Mouse (Mus musculus): ENCODE measurements around the gene Tbc1d1.

Gene Tbc1d1

DNA sequence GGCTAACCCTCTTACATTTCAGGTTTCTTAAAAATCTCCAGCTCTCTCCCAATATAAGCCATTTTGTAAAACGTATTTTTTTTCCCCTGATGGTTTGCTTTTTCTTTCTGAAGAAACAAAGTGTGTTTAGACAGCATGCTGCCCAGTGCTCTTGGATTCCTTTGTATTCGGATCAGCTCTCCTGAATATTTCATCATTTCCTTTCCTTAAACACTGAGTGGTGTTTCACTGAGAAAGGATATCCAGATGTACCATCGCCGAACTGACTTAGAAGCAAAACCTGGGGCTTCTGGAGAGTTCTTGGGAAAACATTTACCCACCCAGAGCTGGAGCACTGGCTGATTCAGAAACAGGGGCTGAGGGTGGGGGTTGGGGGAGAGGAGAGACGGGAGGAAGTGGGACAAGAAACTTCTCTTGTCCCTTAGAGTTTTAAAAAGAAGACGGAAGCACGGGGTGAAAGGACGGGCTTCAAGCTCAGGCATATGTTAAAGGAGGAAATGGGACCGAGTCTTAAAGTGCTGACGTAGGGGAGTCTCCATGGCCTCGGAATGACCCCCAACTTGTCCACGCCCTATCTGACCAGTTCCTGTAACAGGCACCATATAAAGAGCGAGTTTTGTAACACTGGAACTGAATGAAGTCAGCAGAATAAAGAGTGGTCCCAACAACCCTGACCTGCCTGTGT, 222.6 kb downstream of the Tbc1d1 start:
- in situ Hi-C loops (cut with MboI, MseI), result no loop called here

DNA sequence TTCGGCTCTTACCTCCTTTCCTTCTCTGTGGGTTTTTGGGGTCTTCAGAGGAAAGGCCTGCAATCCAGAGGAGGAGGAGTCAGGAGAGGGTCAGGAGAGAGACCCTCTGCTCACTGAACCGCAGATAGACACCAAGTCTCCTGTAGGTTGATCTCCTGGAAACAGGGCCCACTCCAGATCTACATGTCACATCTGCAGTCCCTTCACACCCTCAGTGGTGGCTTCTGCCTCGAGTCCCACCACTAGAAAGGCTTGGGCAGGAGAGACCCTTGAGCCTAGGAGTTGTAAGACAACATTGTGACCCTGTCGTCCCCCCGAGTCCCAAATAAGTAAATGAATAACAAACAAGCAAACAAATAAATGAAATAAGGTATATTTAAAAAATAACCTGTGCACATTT, 223.7 kb downstream of the Tbc1d1 start:
- in situ Hi-C loops (cut with MboI, MseI), result loop anchor here (5.0 to 10.0 kb wide), 2 partner anchors 125 to 432 kb away; no protein-coding TSS in a partner anchor

DNA sequence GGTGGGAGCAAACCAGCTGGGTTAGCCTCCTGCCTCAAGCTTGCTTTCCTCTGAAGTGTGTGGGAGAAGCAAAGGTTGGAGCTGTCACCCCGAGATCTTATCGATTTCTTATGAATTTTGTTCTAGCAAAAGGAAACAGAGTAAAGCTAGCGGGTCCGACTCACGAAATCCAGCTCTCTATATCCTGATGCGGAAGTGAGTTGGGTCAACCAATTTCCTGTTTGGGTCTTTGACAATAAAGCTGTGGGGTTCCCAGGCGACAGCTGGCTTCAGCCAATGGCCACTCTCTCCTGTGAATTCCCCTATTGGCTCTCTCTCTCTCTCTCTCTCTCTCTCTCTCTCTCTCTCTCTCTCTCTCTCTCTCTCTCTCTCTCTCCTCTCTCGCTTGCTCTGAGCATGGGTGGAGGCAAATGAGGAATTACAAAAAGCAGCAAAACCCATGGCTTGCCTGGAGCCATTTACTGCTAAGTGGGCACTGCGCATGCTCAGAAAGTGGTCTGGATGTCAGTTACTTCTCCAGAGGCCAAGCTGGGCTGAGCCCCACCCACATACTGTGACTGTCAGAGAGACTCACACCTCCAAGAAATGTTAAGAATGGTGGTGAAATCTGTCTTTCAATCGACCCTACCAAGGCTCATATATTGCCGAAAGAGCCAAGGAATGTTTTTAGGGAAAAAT, 224.7 kb downstream of the Tbc1d1 start:
- in situ Hi-C loops (cut with MboI, MseI), result loop anchor here (5.0 to 10.0 kb wide), 2 partner anchors 124 to 431 kb away; no protein-coding TSS in a partner anchor

DNA sequence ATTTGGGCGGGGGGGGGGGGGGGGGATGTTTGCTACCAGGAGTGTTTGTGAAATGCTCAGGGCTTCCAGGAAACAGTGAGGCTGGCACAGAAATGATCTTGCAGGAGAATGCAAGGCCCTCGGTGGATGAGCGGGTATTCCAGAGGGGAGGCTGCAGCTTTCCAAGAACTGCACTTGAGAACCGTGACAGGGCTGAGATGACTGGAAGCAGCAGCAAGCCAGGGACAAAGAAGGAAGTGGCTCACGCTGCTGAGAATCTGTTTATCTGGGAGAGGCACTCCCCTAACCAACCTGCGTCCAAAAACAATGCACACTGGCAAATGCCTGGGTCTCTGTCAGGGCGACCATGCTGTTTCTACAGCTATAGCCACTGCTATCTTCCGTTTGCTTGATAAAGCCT, 225.4 kb downstream of the Tbc1d1 start:
- in situ Hi-C loops (cut with MboI, MseI), result loop anchor here (5.0 to 10.0 kb wide), 2 partner anchors 123 to 431 kb away; no protein-coding TSS in a partner anchor

DNA sequence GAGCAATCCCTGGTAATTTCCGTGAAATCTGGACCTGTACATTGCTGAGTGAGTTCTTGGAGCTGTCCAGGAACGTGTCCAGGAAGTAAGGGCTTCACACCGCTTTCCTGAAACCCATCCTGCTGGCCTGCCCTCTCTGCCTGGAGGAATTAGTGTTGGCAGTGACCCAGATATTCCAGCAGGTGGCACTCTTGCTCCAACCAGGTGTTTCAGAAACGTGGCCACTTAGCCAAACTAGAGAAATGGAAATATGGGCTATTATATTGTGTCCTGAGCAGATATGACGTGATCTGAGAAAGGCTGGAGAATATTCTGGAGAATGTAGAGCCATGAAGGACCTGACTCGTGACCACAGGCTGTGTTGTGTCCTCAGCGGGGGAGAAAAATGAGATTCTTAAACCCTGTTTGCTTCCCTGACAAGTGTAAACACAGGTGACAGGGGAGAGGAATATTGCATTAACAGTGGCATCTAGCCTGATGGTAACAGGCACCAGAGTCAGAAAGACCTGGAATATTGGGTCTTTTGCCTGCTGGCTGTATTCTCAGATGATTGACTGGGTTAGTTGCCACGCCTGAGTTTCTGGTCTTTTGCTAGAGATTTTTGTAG, 226.4 kb downstream of the Tbc1d1 start:
- in situ Hi-C loops (cut with MboI, MseI), result loop anchor here (5.0 to 10.0 kb wide), 2 partner anchors 122 to 430 kb away; no protein-coding TSS in a partner anchor

DNA sequence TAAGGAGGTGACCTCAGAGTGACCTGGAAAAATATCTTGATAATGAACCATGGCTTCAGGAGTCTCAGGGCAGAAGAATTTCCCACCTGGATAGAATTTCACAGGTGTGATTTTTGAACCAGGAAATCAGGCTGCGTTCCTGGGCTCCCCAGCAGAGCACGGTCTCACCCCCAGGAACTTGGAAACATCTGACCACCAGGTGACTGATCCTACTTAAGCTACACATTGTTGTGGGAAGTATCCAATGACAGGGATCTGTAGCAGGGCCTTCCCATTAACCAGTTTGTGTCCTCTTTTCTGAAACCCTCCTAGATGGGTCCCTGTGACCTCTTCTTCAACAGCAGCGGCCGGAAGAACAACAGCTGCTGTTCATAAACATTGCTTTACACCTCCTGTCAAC, 227.1 kb downstream of the Tbc1d1 start:
- in situ Hi-C loops (cut with MboI, MseI), result loop anchor here (5.0 to 10.0 kb wide), 2 partner anchors 122 to 429 kb away; no protein-coding TSS in a partner anchor

DNA sequence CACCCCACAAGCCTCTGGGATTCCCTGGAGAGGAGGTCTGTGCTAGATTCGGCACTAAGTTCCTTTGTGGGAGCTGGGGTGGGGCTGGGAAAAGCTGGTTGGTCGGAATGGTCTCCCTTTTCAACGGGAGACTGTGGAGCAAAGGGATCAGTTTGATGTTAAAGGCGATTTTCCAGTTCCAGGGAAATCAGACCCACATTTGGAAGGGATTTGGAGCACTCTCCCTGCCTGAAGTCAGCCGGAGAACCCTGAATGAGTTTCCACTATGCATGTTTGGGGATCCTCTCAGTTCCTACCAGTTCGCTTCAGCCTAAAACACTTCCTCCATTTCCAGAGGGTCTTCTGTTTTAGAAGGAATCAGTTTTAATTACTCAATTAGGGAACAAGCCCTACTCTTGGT, 228.4 kb downstream of the Tbc1d1 start:
- in situ Hi-C loops (cut with MboI, MseI), result loop anchor here (5.0 to 10.0 kb wide), 2 partner anchors 120 to 428 kb away; no protein-coding TSS in a partner anchor

DNA sequence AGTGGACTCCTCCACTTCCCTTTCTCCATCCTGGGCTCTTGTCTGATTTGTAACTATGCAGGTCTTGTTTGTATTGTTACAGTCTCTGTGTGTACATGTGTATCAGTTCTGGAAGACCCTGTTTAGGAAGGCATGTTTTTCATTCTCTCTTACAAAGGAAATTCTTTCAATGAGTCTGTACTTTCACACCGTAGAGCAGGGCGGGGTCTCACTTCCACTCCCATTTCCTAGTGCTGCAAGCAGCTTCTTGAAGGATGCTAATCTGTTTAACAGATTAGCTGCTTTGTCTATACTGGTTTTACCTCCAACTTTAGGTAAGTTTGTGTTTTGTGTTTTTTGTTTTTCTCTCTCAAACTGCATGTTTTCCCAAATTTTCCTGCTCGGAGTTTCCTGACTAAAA, 230.9 kb downstream of the Tbc1d1 start:
- in situ Hi-C loops (cut with MboI, MseI), result loop anchor here (5.0 to 10.0 kb wide), 2 partner anchors 118 to 480 kb away; no protein-coding TSS in a partner anchor

DNA sequence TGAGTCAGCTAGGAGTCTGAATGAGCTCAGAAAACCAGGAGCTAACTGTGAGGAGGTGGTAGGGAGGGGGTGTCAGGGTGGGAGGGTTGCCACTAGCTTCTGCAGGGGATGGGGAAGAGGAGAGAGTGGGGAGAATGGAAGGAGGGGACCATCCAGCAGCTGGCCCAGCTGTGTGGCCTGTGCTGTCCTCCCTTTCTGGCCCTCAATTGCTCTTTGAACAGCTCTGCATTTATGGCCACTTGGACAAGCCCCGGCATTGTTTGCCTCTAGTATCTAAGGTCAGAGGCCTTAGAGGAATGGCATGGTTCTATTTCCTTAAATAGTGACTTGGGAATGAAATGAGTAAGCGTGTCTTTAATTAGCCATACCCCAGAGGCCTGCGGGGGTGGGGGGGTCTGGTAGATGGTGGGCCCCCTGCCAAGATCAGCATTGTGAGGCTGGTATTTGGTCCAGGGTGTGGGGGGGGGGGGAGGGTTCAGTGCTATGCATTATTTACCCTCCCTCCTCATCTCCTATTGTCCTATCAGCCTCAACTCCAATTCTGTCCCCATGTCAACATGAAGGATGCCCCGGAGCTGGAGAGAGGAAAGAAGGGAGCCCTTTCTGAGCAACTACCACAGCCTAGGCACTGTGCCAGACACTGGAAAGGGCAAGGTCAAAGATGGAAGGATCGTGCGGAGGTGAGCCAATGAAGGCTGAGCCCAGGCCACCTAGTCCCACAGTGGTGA, 233.3 kb downstream of the Tbc1d1 start:
- in situ Hi-C loops (cut with MboI, MseI), result loop anchor here (5.0 to 10.0 kb wide), 2 partner anchors 115 to 478 kb away; no protein-coding TSS in a partner anchor

DNA sequence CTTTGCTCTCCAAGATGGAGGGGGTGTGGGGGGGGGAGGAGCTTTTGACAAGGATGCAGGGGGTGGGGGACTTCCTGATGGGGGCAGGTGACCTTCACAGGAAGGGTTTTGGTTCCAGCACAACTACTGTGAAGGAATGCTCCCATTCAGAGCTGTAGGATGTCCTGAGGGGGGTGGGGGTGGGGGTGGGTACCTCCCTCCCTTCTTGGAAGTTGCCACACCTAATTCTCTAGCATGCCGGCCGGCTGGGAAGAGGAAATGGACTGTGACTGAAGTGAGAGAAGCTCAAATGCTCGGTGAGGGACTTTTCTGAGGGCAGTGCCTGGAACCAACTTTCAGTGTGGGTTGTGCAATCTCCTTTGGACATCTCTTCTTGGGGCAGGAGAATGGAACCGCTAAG, 235.2 kb downstream of the Tbc1d1 start:
- in situ Hi-C loops (cut with MboI, MseI), result no loop called here

DNA sequence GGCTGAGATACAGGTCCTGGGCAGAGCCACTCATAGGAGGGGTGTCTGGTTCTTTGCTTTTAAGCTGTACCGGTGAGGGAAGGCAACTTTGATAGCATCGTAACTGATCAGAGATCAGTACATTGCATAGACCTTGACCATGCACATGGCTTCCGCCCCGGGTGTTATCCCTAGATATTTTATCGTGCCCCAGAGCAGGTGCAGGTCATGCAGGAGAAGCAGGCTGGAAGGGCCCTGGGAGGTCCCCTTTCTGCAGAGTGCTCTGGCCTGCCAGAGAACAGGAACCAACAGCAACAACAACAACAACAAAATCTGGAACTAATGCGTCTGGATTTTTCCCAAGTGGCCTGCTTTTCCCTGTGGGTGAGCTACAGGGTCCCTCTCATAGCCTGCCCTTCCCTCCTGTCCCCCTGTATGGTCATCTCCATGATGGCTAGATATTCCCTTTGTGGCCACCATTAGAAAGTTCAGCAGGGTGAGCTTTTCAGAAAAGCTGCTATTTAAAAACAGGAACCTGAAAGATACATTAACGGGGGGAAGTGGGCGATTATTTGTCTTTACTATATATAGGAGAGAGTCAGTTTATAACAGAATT, 236.4 kb downstream of the Tbc1d1 start:
- in situ Hi-C loops (cut with MboI, MseI), result no loop called here

DNA sequence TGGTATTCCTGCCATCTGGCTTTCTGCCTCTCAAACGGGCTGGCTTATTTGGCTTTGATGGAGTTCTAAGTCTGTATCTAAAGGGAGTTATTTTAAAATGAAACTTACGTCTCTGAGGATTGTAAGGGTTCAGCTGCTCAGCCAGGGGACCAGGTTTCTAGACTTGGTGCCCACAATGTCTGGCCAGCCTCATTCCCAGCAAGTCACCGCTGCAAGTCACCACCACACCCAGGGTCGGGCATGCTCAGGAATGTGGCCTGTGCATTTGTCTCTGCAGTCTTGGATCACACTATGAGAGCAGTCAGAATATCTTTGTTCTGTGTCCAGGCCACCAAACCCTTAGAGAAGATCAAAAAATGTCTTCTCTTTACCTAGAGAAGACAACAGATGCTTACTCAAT, 237.4 kb downstream of the Tbc1d1 start:
- in situ Hi-C loops (cut with MboI, MseI), result no loop called here

DNA sequence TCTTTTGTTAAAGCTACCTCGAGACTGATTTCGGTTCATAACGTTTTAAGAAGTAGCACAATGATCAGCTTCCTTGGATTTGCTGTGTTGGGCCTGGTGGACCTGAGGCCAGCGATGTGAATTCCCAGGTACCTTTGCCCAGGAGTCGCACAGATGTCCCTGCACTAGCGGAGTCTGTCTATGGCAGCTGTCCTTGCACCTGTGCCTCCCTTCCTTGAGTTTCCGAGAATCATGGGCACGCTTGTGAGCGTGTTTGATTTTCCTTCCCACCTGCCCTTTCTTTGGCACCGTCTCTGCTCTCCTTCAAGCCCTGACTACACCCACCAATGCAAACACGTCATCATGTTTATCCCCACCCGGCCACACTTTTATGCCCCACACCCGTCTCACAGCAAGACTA, 242.1 kb downstream of the Tbc1d1 start:
- in situ Hi-C loops (cut with MboI, MseI), result no loop called here

DNA sequence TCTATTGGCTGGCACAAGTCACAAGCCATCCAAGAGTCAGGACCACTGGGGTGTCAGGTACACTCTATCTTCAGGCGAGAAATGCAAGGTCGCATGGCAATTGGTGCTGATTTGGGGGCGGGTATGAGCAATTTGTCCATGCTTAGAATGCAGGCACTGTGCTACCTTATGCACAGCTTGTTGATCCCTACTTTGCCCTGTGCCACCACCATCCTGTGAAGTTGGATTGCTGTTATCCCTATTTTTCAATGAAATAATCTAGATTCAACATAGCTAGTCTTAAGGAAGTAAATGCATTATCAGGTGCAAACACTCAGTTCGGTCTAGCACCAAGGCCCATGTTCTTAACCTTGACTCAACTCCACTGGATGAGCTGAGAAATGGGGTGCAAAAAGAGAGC, 244.6 kb downstream of the Tbc1d1 start:
- in situ Hi-C loops (cut with MboI, MseI), result no loop called here
